Mouse (Mus musculus) mesoderm, embryonic 11.5 days (tissue): ENCODE measurements around the gene Myh13.

ENCODE experiments used
- DNase-seq: peaks from one replicate; pipeline ENCODE4 v3.0.0-alpha.2; 2012; ENCODE audit warnings: low read depth, low spot score

The Myh13 gene

GRCm38 (mm10) chr11:67321358-67321757, at the start of gene Myh13:
TSS of gene Myh13 (plus strand) at chr11:67321658.
- DNase-seq, result no peak

GRCm38 (mm10) chr11:67276601-67277174, 44.8 kb upstream of the Myh13 start, which contains the start of gene Myh8:
TSS of gene Myh8 (plus strand) at chr11:67277124.
- no peak for DNase-seq

GRCm38 (mm10) chr11:67293440-67293839, 28.0 kb upstream of the Myh13 start:
- no peak for DNase-seq

- DNase-seq, result peak; percentile 58
Observed at GRCm38 (mm10) chr11:67313733-67314452, 7.6 kb upstream of the Myh13 start.

- peak; percentile 18 for DNase-seq
Observed at GRCm38 (mm10) chr11:67326536-67326935, 5.1 kb downstream of the Myh13 start.

- DNase-seq, result no peak
Observed at GRCm38 (mm10) chr11:67344556-67344955, 23.1 kb downstream of the Myh13 start.

- DNase-seq, result no peak
Observed at GRCm38 (mm10) chr11:67345186-67345855, 23.9 kb downstream of the Myh13 start.

DNA sequence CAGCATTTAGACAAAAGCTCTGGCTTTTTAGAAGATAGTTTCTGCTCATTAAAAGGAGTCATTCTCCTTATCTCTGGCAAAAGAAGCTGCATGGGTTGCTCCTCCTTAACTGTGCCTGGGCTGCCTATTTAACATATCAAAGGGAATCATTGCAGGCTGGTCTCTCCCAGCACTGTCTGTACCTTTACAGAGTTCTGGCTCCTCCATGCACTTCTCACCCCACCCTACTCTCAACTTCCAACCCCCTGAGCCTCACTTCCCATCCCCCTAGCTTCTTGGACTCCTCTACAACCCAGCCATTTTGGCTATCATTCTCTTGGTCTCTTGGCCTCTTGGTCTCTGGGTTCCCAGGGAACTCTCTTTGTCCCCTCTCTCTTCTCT, 24.4 kb downstream of the Myh13 start:
- no peak for DNase-seq

GRCm38 (mm10) chr11:67350153-67350768, 28.8 kb downstream of the Myh13 start:
- peak; percentile 85 for DNase-seq

GRCm38 (mm10) chr11:67353011-67353410, 31.6 kb downstream of the Myh13 start:
- peak; percentile 12 for DNase-seq

DNA sequence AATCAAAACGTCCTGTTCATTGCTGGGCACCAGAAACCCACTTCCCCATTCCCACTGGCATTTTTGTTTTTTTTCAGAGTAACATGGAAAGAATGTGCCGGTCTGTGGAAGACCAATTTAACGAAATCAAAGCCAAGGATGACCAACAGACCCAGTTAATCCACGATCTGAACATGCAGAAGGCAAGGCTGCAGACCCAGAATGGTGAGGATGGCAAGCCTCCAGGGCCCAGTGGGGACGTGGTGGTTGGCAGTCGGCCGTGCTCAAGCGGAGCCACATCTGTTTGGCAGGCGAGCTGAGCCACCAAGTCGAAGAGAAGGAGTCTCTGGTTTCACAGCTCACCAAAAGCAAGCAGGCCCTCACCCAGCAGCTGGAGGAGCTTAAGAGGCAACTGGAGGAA, 36.6 kb downstream of the Myh13 start:
- no peak for DNase-seq

DNA sequence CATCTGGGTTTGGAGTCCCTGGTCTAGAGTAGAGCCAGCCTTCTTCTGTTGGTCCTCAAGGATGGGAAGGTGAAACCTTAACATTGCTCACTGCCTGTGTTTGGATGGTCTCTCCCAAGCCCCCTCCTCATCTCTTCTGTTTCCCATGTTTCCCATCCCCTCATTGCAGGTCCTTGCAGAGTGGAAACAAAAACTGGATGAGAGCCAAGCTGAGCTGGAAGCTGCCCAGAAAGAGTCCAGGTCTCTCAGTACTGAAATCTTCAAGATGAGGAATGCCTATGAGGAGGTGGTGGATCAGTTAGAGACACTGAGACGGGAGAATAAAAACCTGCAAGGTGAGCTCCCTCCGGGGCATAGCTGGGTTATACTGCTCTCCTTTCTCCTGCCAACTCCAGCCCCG, 40.8 kb downstream of the Myh13 start:
- no peak for DNase-seq

DNA sequence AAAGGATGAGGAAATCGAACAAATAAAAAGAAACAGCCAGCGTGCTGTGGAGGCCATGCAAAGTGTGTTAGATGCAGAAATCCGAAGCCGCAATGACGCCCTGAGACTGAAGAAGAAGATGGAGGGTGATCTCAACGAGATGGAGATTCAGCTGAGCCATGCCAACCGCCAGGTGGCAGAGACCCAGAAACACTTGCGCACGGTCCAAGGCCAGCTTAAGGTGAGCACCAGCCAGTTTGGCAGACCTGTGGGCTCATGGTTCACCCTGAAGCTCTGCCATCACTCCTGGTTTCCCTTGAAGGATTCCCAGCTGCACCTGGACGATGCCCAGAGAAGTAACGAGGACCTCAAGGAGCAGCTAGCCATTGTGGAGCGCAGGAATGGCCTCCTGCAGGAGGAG, 43.1 kb downstream of the Myh13 start:
- DNase-seq, result no peak

DNA sequence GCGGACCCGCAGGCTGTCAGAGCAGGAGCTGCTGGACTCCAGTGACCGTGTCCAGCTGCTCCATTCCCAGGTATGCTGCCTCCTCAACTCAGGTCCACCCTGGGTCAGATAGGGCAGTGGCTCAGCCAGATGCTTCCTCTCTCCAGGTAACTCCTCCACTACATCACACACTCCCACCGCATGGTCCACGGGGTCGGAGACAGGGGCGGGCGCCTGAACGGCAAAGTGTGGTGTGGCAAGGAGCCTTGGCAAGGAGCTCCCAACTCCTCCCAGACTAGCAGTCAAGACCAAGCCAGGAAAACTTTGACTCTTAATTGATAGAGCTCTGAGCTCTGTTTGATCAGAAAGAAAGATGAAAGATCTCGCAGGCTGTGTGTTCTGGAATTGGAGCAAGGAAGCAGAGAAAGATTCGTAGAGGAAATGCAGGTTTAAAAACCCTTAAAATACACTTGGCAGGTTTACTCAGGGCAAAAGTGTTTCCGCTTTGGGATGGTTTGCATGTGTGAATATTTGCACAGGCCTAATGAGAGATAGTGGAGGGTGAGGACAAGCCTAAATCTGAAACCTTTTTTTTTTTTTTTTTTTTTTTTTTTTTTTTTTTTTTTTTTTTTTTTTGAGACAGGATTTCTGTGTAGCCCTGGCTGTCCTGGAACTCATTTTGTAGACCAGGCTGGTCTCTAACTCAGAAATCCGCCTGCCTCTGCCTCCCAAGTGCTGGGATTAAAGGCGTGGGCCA, 43.7 kb downstream of the Myh13 start:
- no peak for DNase-seq

DNA sequence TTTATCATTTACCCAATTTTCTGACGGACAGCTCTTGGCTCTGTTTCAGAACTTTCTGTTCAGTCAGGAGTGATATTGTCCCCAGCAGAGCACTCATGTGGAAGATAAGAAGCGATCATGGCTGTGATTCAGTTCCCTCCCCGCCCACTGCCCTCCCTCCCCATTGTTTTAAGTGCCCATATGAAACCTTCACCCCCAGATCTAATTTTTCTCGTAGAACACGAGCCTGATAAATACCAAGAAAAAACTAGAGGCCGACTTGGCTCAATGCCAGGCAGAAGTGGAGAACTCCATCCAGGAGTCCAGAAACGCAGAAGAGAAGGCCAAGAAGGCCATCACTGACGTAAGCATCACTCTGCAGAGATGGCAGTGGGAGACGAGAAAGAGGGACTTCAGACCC, 45.5 kb downstream of the Myh13 start:
- no peak for DNase-seq

DNA sequence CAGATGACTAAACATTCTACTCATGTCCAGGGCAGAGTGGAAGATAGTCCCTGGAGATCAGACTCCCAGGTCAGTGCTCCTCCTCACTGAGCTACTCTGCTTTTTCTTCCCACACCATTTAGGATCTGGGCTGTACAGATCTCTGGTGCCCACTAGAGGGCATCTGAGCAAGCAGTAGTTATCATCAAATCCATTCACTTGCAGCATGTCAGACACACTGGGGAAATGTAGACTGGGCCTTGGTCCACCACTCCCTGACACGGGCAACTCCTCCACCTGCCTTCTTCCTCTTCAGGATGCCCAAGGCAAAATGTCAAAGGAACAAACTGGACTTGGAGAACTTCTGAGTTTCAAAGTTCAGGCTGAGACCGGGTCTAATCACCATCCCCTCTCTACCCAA, 51.9 kb downstream of the Myh13 start:
- peak; percentile 47 for DNase-seq

GRCm38 (mm10) chr11:67376308-67376707, 54.9 kb downstream of the Myh13 start:
- DNase-seq, result peak; percentile 44

GRCm38 (mm10) chr11:67379703-67380510, 58.4 kb downstream of the Myh13 start:
- peak; percentile 51 for DNase-seq

DNA sequence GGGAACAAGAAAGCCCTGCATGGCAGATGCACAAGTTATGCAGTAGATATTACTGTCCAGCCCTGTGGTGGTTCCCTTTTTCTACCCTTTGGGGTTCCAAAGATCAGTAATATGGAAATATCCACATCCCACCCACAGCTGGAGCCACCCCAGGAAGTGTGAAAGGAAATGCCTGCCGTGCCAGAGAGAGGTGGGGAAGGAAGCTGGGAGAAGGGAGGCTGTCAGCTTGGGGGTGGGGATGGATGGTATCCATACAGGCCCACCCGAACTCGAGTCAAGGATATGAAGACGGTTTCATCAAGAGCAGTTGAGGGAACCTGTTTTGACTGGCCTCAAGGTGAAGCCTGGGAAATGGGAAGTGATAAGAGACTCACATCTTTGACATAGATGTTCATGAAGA, 60.4 kb downstream of the Myh13 start:
- DNase-seq, result no peak

DNA sequence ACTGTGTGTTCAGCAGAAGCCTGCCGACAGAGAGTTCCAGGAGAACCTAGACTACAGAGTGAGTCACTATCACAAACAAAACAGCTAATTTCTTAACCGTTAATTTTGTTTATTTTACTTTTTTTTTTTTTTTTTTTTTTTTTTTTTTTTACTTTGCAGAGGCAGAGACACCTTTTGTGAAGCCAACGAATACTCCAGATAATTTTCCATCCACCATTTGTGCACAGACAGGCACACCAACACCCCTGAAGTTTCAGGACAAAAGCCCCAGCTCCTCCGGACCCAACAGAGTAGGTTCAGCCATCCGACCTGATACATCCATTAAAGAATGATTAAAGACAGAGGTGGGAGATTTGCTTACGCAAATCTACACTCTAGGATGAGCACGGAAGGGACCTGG, 63.2 kb downstream of the Myh13 start:
- DNase-seq, result no peak
